In genomic region chr7:57387341-57387654, GRCm38 (mm10) we compare ENCODE assay signal across 8 mouse cellular contexts. TPM values are rescaled to one million over a fixed set of nuclear protein-coding genes. Genes with fewer than 3 reads are reported as not detected.
DNase-seq lines count a peak whose midpoint lies in the region; ATAC-seq and TF ChIP-seq lines count a peak whose summit lies in the region.

No protein-coding gene starts in this region.

- intact Hi-C loops in heart, postnatal 14 days (cut with DNase I) = loop anchor here (5.0 kb wide), 1 partner anchor 440 kb away; no protein-coding TSS in a partner anchor

- H3K4me1 ChIP-seq in heart, postnatal 0 days (ENCODE audit: control insufficient read depth, insufficient read depth) = no peaks in the 10 kb centered on the region
- peaks cover 19% of the 10 kb centered on the region for H3K4me1 ChIP-seq in hindbrain, embryonic 10.5 days (replicated peaks)
- peaks cover 15% of the 10 kb centered on the region for H3K4me1 ChIP-seq in midbrain, embryonic 10.5 days

- peaks cover 18% of the 10 kb centered on the region for H3K27me3 ChIP-seq in heart, postnatal 0 days (ENCODE audit: control insufficient read depth, insufficient read depth, low read length)
- peaks cover 39% of the 10 kb centered on the region for H3K27me3 ChIP-seq in hindbrain, embryonic 10.5 days (ENCODE audit: insufficient read depth, poor library complexity, severe bottlenecking)
- H3K27me3 ChIP-seq in midbrain, embryonic 10.5 days (ENCODE audit: low read depth, poor library complexity, severe bottlenecking) = peaks cover 40% of the 10 kb centered on the region

- no peaks in the 10 kb centered on the region for H3K36me3 ChIP-seq in heart, postnatal 0 days (replicated peaks; ENCODE audit: control insufficient read depth, insufficient read depth, low read length)
- no peaks in the 10 kb centered on the region for H3K36me3 ChIP-seq in hindbrain, embryonic 10.5 days
- no peaks in the 10 kb centered on the region for H3K36me3 ChIP-seq in midbrain, embryonic 10.5 days

- H3K9me3 ChIP-seq in heart, postnatal 0 days (replicated peaks; ENCODE audit: control insufficient read depth, low read length) = no peaks in the 10 kb centered on the region
- no peaks in the 10 kb centered on the region for H3K9me3 ChIP-seq in hindbrain, embryonic 10.5 days
- H3K9me3 ChIP-seq in midbrain, embryonic 10.5 days (replicated peaks) = no peaks in the 10 kb centered on the region

- TF ChIP-seq EP300 in heart, postnatal 0 days (IDR thresholded peaks at IDR 0.05; ENCODE audit: low read depth) = no peak

- H3K4me3 ChIP-seq in heart, postnatal 0 days (ENCODE audit: low read depth, low read length) = peak overlapping the region; percentile 51
- peak overlapping the region; percentile 69 for H3K4me3 ChIP-seq in hindbrain, embryonic 10.5 days
- H3K4me3 ChIP-seq in midbrain, embryonic 10.5 days = peak overlapping the region; percentile 76

- TF ChIP-seq CTCF in heart, postnatal 0 days (IDR thresholded peaks at IDR 0.05; ENCODE audit: low read depth) = no peak
- peak; percentile 29; the same call in 1 of the 2 replicates for TF ChIP-seq CTCF in brain, embryonic 14.5 days (IDR thresholded peaks at IDR 0.05; ENCODE audit: borderline replicate concordance, extremely low read depth, insufficient read depth, insufficient read length)

- no peak for TF ChIP-seq POLR2A in brain, embryonic 14.5 days (IDR thresholded peaks at IDR 0.05; ENCODE audit: borderline replicate concordance, extremely low read depth, insufficient read depth, insufficient read length, poor library complexity, severe bottlenecking)

- ATAC-seq in heart, postnatal 0 days (ENCODE audit: insufficient read depth, low read depth) = no peak
- ATAC-seq in activated CD4-positive, CD25-positive, alpha-beta regulatory T cell, adult 4 months = no peak

- 23% methylated on average over 6 of the region's 6 CpGs for WGBS in heart, postnatal 0 days
- 21% methylated on average over 6 of the region's 6 CpGs for WGBS in hindbrain, embryonic 10.5 days
- 25% methylated on average over 6 of the region's 6 CpGs for WGBS in midbrain, embryonic 10.5 days

- no peak overlapping the region for H3K9ac ChIP-seq in heart, postnatal 0 days (replicated peaks; ENCODE audit: low read depth, low read length)

- peak overlapping the region; percentile 82 for H3K4me2 ChIP-seq in heart, postnatal 0 days (ENCODE audit: low read depth, low read length)

- no peak for DNase-seq in heart, postnatal 0 days (ENCODE audit: low spot score)
- DNase-seq in heart, postnatal 14 days = no peak
- DNase-seq in brain, embryonic 14.5 days (ENCODE audit: low read depth) = no peak
- no peak for DNase-seq in hindbrain, embryonic 10.5 days (ENCODE audit: low spot score)
- no peak for DNase-seq in midbrain, embryonic 10.5 days (ENCODE audit: low spot score)
- DNase-seq in adipocyte (ENCODE audit: low spot score) = no peak
- no peak for DNase-seq in thymus, postnatal 36 days

- H3K27ac ChIP-seq in heart, postnatal 0 days (ENCODE audit: low read depth) = no peak overlapping the region
- H3K27ac ChIP-seq in hindbrain, embryonic 10.5 days = no peak overlapping the region
- H3K27ac ChIP-seq in midbrain, embryonic 10.5 days (replicated peaks) = no peak overlapping the region; the same call in 1 of the 2 replicates

RNA-seq across cellular contexts. Expression of gene Gabrg3, which starts 0.3 kb away (rescaled TPM):
- total RNA-seq in heart, postnatal 0 days (2014; rRNA removed; ENCODE audit: low replicate concordance) = 0.11 and 1.7 TPM in 2 replicates
- polyA plus RNA-seq in heart, postnatal 0 days (2015; fragmentation: Nextera tagmentation; extraction: Ambion mirVana) = 0.22 and 0.36 TPM in 2 replicates
- under 1 TPM; 0.02 to 0.07 TPM for total RNA-seq in heart, postnatal 14 days (2021)
- polyA plus RNA-seq in brain, embryonic 14.5 days (2012; rRNA removed) = 2.2 and 3.3 TPM in 2 replicates
- polyA plus RNA-seq in hindbrain, embryonic 10.5 days (2016; fragmentation: Nextera tagmentation; extraction: Ambion mirVana) = 0.02 TPM in 1 of 2 replicates, not detected in the other
- polyA plus RNA-seq in midbrain, embryonic 10.5 days (2016; fragmentation: Nextera tagmentation; extraction: Ambion mirVana) = 0.12 and 0.14 TPM in 2 replicates
- under 1 TPM in 1 of 2 experiments, not detected in 1; 0.09 TPM for polyA plus RNA-seq in activated CD4-positive, CD25-positive, alpha-beta regulatory T cell, adult 4 months (2017; shearing (Covaris generic))

RNA-seq across cellular contexts. Expression of gene Gabrb3, which starts 32.2 kb away (rescaled TPM):
- 0.04 and 3.6 TPM in 2 replicates for total RNA-seq in heart, postnatal 0 days (2014; rRNA removed; ENCODE audit: low replicate concordance)
- 0.07 TPM in 2 replicates for polyA plus RNA-seq in heart, postnatal 0 days (2015; fragmentation: Nextera tagmentation; extraction: Ambion mirVana)
- total RNA-seq in heart, postnatal 14 days (2021) = under 1 TPM; 0.43 to 0.49 TPM
- polyA plus RNA-seq in brain, embryonic 14.5 days (2012; rRNA removed) = 29.5 and 54.0 TPM in 2 replicates
- polyA plus RNA-seq in hindbrain, embryonic 10.5 days (2016; fragmentation: Nextera tagmentation; extraction: Ambion mirVana) = 5.1 and 7.0 TPM in 2 replicates
- 4.0 and 6.0 TPM in 2 replicates for polyA plus RNA-seq in midbrain, embryonic 10.5 days (2016; fragmentation: Nextera tagmentation; extraction: Ambion mirVana)
- under 1 TPM in 1 of 2 experiments, not detected in 1; 0.08 TPM for polyA plus RNA-seq in activated CD4-positive, CD25-positive, alpha-beta regulatory T cell, adult 4 months (2017; shearing (Covaris generic))
